Mouse (Mus musculus): ENCODE measurements at regions not wholly inside any gene's neighbourhood (a gene's known extent, or its start where the extent isn't known, plus 50 kb on each side); places are given as distances from the start of the nearest gene placed in this dataset.

DNA sequence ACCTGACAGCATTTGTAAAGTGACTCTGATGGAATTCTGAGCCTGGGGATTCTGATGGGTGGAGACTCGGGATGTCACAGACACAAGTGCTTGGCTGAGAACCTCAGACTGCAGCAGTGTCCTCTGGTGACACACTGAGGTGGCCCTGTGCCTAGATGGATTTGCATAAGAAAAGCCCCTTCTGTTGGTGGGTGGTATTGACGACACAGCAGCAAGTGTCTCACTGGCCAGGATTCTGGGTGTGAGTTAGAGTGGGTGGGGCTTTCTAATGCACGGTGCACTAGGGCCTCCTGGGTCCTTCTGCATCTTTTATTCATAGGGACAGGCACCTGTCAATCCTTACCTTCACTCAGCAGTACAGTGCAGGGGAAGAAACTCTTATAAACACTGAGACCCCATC, 100.9 kb upstream of the Kazn start:
- Histone ChIP-seq H3K4me2 (ENCODE audit: low read depth, low read length) (no peak overlapping the region), H3K4me1 (ENCODE audit: control insufficient read depth, insufficient read depth, low read length) (no peaks in the 10 kb centered on the region), H3K27me3 (ENCODE audit: control insufficient read depth, insufficient read depth, low read length) (no peaks in the 10 kb centered on the region), H3K36me3 (ENCODE audit: control insufficient read depth, insufficient read depth, low read length) (no peaks in the 10 kb centered on the region), H3K4me3 (replicated peaks; ENCODE audit: low read length) (no peak overlapping the region), H3K9me3 (replicated peaks; ENCODE audit: control insufficient read depth, low read length) (no peaks in the 10 kb centered on the region), H3K9ac (ENCODE audit: low read length) (no peak overlapping the region), H3K27ac (ENCODE audit: low read length) (no peak overlapping the region)
- 23% methylated on average over 3 of the region's 3 CpGs for WGBS
- ATAC-seq (ENCODE audit: insufficient read depth, low FRiP score), result no peak

DNA sequence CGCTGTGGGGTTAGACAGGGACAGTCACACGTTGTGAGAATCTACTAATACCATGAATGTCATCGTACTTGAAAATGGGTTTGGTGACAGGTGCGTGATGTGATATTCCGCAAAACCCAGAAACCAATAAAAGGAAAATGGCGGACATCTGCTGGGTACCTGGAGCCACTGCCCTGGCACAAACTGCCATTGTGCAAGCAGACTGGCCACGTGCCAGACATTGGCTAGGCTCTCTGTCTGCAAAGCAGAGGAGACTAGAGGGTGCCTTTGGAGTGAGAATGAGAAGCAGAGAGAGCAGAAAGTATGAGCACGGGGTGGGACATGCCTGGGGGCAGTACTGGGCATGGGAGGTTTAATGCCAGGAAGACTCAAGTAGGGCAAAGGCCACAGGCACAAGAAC, 98.5 kb upstream of the Kazn start:
- Histone ChIP-seq H3K4me2 (ENCODE audit: low read depth, low read length) (no peak overlapping the region), H3K9ac (ENCODE audit: low read length) (no peak overlapping the region), H3K27me3 (ENCODE audit: control insufficient read depth, insufficient read depth, low read length) (no peaks in the 10 kb centered on the region), H3K9me3 (replicated peaks; ENCODE audit: control insufficient read depth, low read length) (no peaks in the 10 kb centered on the region), H3K4me1 (ENCODE audit: control insufficient read depth, insufficient read depth, low read length) (no peaks in the 10 kb centered on the region), H3K27ac (ENCODE audit: low read length) (no peak overlapping the region), H3K36me3 (ENCODE audit: control insufficient read depth, insufficient read depth, low read length) (no peaks in the 10 kb centered on the region), H3K4me3 (replicated peaks; ENCODE audit: low read length) (no peak overlapping the region)
- ATAC-seq (ENCODE audit: insufficient read depth, low FRiP score), result no peak
- 90% methylated on average over 8 of the region's 8 CpGs for WGBS

DNA sequence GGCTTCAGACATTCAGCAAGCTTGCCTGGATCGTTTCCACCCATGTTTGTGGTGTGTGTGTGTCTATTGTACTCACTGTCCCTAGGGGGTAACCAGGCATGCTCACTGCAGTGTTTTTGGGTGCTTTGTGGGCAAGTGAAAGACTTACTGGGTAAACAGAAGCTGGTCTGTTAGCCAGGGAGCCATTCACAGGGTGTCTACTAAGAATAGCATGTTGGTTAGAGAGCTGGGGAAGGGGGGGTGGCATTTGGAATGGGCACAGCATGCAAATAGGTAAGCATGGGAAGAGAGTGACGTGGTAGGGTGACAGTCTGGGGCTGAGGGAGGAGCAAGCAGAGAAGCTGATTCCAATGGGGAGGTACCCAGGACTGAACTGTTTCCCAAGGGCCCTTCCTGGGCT, 97.7 kb upstream of the Kazn start:
- Histone ChIP-seq H3K4me1 (ENCODE audit: control insufficient read depth, insufficient read depth, low read length) (no peaks in the 10 kb centered on the region), H3K4me3 (replicated peaks; ENCODE audit: low read length) (no peak overlapping the region), H3K27me3 (ENCODE audit: control insufficient read depth, insufficient read depth, low read length) (no peaks in the 10 kb centered on the region), H3K36me3 (ENCODE audit: control insufficient read depth, insufficient read depth, low read length) (no peaks in the 10 kb centered on the region), H3K9me3 (replicated peaks; ENCODE audit: control insufficient read depth, low read length) (no peaks in the 10 kb centered on the region), H3K9ac (ENCODE audit: low read length) (no peak overlapping the region), H3K27ac (ENCODE audit: low read length) (no peak overlapping the region), H3K4me2 (ENCODE audit: low read depth, low read length) (no peak overlapping the region)
- ATAC-seq (ENCODE audit: insufficient read depth, low FRiP score), result no peak
- WGBS, result 51% methylated on average over 2 of the region's 2 CpGs

DNA sequence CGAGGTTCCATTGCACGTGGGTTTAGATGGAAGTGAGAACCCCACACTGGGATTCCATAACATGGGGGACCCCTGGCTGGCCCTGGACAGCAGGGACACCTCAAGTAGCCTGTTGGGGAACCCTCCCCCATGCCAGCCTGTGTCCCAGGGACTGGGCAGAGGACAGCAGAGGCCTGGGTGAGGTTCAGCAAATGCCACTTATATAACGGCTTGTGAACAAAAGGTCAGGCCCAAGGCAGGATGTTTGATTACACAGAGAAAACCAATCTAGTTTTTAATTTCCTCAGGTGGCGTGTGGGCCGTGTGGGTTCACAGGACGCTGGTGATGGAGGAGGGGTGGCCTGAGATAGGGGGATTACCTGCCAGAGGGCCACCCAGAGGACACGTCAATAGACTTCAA, 94.9 kb upstream of the Kazn start:
- no peak overlapping the region for H3K9ac ChIP-seq (ENCODE audit: low read length)
- no peak overlapping the region for H3K4me2 ChIP-seq (ENCODE audit: low read depth, low read length)
- H3K36me3 ChIP-seq (ENCODE audit: control insufficient read depth, insufficient read depth, low read length), result no peaks in the 10 kb centered on the region
- ATAC-seq (ENCODE audit: insufficient read depth, low FRiP score), result no peak
- peaks cover 4% of the 10 kb centered on the region; the same call in 1 of the 2 replicates for H3K9me3 ChIP-seq (replicated peaks; ENCODE audit: control insufficient read depth, low read length)
- no peak overlapping the region for H3K4me3 ChIP-seq (replicated peaks; ENCODE audit: low read length)
- 69% methylated on average over 7 of the region's 7 CpGs for WGBS
- H3K4me1 ChIP-seq (ENCODE audit: control insufficient read depth, insufficient read depth, low read length), result no peaks in the 10 kb centered on the region
- H3K27ac ChIP-seq (ENCODE audit: low read length), result no peak overlapping the region
- H3K27me3 ChIP-seq (ENCODE audit: control insufficient read depth, insufficient read depth, low read length), result no peaks in the 10 kb centered on the region

DNA sequence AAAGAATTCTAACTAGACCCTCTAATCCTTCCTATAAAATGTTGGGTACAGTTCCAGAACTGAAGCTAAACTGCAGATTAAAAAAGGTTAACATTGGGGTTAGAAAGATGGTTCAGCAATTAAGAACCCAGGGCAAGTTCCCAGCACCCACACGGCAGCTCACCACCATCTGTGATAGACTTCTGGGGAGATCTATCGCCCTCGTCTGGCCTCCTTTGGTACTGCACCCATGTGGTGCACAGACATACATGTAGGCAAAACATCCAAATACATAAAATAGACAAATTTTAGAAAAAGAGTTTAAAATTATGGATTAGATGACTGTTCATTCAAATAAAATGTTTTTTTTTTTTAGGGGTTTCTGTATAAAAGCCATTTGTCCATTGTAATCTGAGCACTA, 91.4 kb upstream of the Kazn start:
- Histone ChIP-seq H3K36me3 (ENCODE audit: control insufficient read depth, insufficient read depth, low read length) (no peaks in the 10 kb centered on the region), H3K4me1 (ENCODE audit: control insufficient read depth, insufficient read depth, low read length) (peaks cover under 1% of the 10 kb centered on the region), H3K4me3 (replicated peaks; ENCODE audit: low read length) (no peak overlapping the region), H3K9me3 (replicated peaks; ENCODE audit: control insufficient read depth, low read length) (peaks cover 4% of the 10 kb centered on the region; the same call in 1 of the 2 replicates), H3K4me2 (ENCODE audit: low read depth, low read length) (no peak overlapping the region), H3K9ac (ENCODE audit: low read length) (no peak overlapping the region), H3K27me3 (ENCODE audit: control insufficient read depth, insufficient read depth, low read length) (no peaks in the 10 kb centered on the region), H3K27ac (ENCODE audit: low read length) (no peak overlapping the region)
- 90% methylated on average over 3 of the region's 3 CpGs for WGBS
- no peak for ATAC-seq (ENCODE audit: insufficient read depth, low FRiP score)

DNA sequence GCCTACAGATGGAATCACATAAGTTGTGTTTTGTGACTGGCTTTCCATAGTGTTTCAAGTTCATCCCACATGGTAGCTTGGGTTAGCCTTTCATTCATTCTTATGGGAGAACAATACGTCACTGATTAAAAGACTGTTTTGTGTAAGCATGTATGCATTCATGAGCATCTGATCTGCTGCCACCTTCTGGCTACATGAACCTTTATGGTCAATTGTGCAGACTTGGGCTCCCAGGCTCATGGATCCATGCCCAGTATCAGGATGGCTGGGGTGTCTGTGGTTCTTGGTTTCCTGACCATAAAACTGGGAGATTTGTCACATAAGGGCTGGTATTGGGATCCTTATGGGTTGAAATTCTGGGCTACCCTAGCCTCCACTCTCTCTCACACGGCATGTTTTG, 90.4 kb upstream of the Kazn start:
- Histone ChIP-seq H3K36me3 (ENCODE audit: control insufficient read depth, insufficient read depth, low read length) (no peaks in the 10 kb centered on the region), H3K9me3 (replicated peaks; ENCODE audit: control insufficient read depth, low read length) (peaks cover 4% of the 10 kb centered on the region; the same call in 1 of the 2 replicates), H3K27ac (ENCODE audit: low read length) (no peak overlapping the region), H3K27me3 (ENCODE audit: control insufficient read depth, insufficient read depth, low read length) (no peaks in the 10 kb centered on the region), H3K4me3 (replicated peaks; ENCODE audit: low read length) (no peak overlapping the region), H3K4me1 (ENCODE audit: control insufficient read depth, insufficient read depth, low read length) (peaks cover 2% of the 10 kb centered on the region), H3K4me2 (ENCODE audit: low read depth, low read length) (no peak overlapping the region), H3K9ac (ENCODE audit: low read length) (no peak overlapping the region)
- 91% methylated on average over 2 of the region's 2 CpGs for WGBS
- ATAC-seq (ENCODE audit: insufficient read depth, low FRiP score), result no peak

DNA sequence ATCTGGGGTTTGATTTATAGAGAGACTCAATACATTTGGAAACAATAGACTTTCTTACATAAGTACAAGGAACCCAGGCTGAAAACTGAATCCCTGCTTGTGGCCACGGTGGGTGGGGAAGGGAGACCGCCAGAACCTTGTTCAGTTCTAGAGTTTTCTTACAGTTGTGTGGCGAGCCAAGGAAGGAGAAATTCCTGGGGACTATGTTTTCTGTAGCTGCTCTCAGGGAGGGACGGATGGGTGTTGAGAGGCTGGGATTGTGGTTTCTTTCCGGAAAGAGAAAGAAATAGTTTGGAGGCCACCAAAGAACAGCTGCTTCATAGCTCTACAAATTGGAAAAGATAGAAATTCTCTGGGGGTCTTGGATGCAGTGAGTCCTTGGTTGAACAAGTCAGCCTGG, 87.3 kb upstream of the Kazn start:
- Histone ChIP-seq H3K36me3 (ENCODE audit: control insufficient read depth, insufficient read depth, low read length) (no peaks in the 10 kb centered on the region), H3K9ac (ENCODE audit: low read length) (no peak overlapping the region), H3K9me3 (replicated peaks; ENCODE audit: control insufficient read depth, low read length) (peaks cover 4% of the 10 kb centered on the region; the same call in 1 of the 2 replicates), H3K27ac (ENCODE audit: low read length) (no peak overlapping the region), H3K4me3 (replicated peaks; ENCODE audit: low read length) (no peak overlapping the region), H3K4me1 (ENCODE audit: control insufficient read depth, insufficient read depth, low read length) (peaks cover 8% of the 10 kb centered on the region), H3K27me3 (ENCODE audit: control insufficient read depth, insufficient read depth, low read length) (no peaks in the 10 kb centered on the region), H3K4me2 (ENCODE audit: low read depth, low read length) (no peak overlapping the region)
- 75% methylated on average over 5 of the region's 5 CpGs for WGBS
- no peak for ATAC-seq (ENCODE audit: insufficient read depth, low FRiP score)

DNA sequence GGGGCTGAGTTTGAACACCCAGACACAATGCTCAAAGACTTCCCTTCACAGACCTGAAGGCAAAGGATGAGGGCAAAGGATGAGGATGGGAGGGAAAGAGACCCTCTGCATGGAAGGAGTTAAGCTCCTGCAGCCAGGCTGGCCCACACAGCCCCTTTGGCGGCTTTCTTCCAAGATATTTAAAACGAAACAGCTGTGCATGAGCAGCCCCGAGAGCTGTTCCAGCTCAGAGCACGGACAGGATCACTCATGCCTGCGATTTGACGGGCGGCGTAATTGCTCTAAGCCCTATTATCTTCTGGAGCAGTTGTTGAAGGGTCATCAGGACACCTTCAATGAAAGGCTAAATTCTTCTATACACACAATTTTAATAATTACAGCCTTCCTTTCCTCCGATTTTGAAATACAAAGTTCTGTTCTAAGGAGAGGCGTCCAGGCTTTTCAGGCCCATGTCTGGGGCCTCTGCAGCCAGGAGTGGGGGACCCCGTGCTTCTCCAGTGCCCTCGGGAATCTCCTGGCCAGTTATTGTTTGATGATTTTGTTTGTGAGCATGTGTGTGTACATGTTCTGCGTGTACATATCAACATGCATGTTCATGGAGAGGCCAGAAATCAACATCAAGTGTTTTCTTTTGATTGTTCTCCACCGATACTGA, 82.1 kb upstream of the Kazn start:
- no peak overlapping the region for H3K9ac ChIP-seq (ENCODE audit: low read length)
- no peaks in the 10 kb centered on the region for H3K36me3 ChIP-seq (ENCODE audit: control insufficient read depth, insufficient read depth, low read length)
- H3K4me2 ChIP-seq (ENCODE audit: low read depth, low read length), result no peak overlapping the region
- H3K27me3 ChIP-seq (ENCODE audit: control insufficient read depth, insufficient read depth, low read length), result no peaks in the 10 kb centered on the region
- no peaks in the 10 kb centered on the region for H3K9me3 ChIP-seq (replicated peaks; ENCODE audit: control insufficient read depth, low read length)
- H3K27ac ChIP-seq (ENCODE audit: low read length), result peak overlapping the region; percentile 33
- peaks cover 15% of the 10 kb centered on the region for H3K4me1 ChIP-seq (ENCODE audit: control insufficient read depth, insufficient read depth, low read length)
- 38% methylated on average over 14 of the region's 14 CpGs for WGBS
- peak; percentile 56; the same call in 1 of the 2 replicates for ATAC-seq (ENCODE audit: insufficient read depth, low FRiP score)
- no peak overlapping the region for H3K4me3 ChIP-seq (replicated peaks; ENCODE audit: low read length)

DNA sequence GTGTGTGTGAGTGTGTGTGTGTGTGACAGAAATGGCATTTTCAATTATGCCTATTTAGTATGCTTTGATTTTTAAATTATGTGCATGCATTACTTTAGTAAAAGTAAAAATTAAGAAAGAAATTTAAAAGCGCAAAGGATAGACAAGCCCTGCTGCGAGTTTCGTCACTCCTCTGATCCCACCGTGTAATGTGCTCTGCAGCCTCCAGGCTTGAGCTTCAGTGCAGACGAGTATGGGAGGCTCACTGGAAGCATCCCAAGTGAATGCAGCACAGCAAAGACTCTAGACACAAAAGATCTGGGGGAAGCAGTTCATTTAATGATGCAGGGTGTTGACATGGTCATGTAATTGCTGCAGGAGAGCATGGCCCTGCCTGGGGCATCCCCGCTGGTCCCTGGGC, 71.1 kb upstream of the Kazn start:
- Histone ChIP-seq H3K4me3 (replicated peaks; ENCODE audit: low read length) (no peak overlapping the region), H3K9me3 (replicated peaks; ENCODE audit: control insufficient read depth, low read length) (peaks cover 5% of the 10 kb centered on the region; the same call in 1 of the 2 replicates), H3K27ac (ENCODE audit: low read length) (no peak overlapping the region), H3K36me3 (ENCODE audit: control insufficient read depth, insufficient read depth, low read length) (no peaks in the 10 kb centered on the region), H3K27me3 (ENCODE audit: control insufficient read depth, insufficient read depth, low read length) (no peaks in the 10 kb centered on the region), H3K4me1 (ENCODE audit: control insufficient read depth, insufficient read depth, low read length) (peaks cover 5% of the 10 kb centered on the region; the same call in 1 of the 2 replicates), H3K9ac (ENCODE audit: low read length) (no peak overlapping the region), H3K4me2 (ENCODE audit: low read depth, low read length) (no peak overlapping the region)
- no peak for ATAC-seq (ENCODE audit: insufficient read depth, low FRiP score)
- WGBS, result 87% methylated on average over 6 of the region's 6 CpGs

Measured in stomach, embryonic 16.5 days (tissue).